Mouse (Mus musculus) c-Kit-positive CD71-positive TER-119-negative erythroid progenitor cells, embryonic 14.5 days (primary cell): ENCODE measurements around the gene Hist1h1b.

Experiments used
- DNase-seq: peaks from one replicate; pipeline ENCODE4 v3.0.0-alpha.2; 2013; ENCODE audit warnings: low read depth

Hist1h1b gene

DNA sequence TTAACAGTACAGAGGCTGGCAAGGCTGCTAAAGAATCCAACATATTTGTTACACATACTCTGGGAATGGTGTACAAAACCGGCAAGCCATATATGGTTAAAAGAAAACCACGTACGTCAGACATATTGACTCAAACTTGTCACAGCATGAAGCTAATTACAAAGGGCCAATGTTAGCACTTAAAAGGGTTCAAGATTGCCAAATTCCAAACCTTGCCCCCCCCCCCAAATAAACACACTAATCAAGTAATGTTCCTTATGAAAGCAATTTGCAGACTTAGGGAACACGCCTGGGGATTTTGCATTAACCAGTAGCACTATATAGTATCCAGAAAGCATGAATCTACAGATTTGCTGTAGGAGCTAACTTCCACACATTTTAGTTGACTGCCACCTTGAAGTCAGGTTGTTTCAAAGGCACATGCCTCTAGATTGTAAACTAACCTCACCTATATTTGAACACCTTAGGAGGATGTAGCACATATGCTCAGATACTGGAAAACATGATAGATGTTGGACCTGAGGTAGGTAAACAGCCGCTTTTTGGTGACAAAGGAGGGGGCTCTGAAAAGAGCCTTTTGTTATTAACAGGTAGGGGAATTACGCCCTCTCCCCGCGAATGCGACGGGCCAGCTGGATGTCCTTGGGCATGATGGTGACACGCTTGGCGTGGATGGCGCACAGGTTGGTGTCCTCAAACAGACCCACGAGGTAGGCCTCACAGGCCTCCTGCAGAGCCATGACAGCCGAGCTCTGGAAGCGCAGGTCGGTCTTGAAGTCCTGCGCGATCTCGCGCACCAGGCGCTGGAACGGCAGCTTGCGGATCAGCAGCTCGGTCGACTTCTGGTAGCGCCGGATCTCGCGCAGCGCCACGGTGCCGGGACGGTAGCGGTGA, 2.2 kb upstream of the Hist1h1b start:
- DNase-seq, result peak; percentile 66

DNA sequence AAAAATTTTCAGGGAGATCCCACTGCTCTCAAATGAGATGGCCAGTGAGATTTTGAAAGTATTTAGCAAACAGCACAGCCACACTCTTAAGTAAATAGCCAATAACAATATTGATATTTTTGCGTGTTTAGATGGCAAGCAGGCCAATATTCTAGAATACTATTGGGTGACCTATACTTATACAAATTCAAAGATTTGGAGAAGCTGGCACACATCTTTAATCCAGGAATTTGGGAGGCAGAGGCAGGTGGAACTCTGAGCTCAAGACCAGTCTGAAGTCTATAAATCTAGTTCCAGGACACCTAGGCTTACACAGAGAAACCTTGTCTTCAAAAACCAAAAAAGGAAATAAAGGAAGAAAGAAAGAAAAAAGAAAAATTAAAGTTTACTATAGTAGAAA, 1.2 kb upstream of the Hist1h1b start:
- DNase-seq, result no peak

DNA sequence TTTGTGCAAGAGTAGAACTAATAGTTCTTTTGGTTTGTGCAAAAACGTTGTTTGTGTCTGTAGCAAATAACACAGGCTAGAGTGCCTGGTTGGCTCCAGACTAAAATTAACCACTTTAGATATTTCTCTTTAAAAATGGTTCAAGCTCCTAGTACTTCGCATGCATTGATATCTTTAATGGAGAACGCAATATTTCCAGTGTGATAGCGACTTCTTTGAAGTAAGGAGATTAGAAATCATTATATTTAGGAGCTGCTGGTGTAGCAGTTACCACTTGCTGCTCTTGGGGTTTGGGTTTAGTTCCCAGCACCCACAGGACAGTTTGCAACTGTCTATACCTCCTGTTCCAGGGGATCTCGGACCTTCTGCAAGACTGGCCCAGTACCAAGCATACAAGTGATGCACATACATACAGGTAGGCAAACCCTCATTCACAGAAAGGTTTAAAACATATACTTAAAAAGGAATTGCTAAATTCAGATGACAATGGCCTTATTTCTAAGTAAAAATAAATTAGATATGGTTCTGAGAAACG, 663 bp upstream of the Hist1h1b start:
- DNase-seq, result no peak

DNA sequence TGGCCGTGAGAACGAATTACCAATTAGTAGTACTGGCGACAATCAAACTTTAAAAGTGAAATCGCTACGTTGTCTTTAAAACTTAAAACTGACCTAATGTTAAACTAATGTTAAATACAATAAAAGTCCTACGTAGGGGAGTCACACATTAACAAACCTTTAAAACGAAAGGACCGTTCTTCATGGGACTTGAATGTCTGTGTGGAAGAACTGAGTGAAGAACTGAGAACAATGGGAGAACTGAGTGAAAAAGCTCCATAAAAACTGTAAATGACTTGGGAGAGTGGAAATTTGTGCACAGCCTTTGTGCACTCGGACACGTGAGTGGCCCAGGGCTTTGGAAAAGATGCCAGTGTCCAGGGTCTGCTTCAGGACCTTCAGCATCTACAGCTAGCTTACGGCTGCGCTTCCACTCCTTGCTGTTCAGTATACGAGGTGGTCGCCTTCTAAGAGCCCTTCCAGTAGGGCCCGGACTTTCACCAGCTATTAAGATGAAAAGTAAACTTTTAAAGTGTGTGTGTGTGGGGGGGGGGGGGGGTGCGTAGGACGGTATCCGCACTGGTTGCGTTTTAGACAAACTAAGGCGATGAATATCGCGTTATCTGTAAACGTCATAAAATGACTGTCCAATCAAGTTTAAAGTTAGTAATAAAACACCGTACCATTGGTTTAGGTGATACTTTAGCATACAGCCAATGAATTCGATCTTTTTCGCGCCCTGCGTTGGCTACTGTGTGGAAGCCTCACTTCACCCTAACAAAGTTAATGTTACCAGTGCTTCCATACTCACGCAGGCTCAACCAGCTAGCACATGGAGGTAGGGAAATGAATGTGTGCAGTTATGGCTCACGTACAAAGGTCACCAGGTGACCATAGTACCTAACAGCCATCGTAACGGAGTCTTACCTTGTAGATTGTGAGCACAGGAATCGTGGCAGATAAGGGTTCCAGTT, 1.3 kb downstream of the Hist1h1b start:
- DNase-seq, result peak; percentile 92

DNA sequence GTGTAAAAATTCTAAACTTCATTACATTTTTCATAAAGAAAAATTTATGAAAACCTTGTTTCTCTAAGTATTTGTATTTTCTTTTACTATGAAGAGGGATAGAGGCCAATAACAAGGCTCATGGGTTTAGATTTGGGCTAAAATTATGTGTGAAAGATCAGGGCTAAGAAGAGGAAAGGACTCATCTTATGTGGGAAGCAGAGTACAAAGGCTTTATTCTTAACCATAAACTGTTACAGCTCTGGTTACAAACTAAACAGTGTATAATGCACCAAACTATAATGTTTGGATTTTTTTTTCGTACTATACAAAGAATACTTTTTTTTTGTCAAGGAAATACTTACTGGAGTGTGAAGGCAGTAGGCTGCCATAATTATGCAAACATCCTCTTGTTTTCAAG, 24.7 kb downstream of the Hist1h1b start:
- no peak for DNase-seq

DNA sequence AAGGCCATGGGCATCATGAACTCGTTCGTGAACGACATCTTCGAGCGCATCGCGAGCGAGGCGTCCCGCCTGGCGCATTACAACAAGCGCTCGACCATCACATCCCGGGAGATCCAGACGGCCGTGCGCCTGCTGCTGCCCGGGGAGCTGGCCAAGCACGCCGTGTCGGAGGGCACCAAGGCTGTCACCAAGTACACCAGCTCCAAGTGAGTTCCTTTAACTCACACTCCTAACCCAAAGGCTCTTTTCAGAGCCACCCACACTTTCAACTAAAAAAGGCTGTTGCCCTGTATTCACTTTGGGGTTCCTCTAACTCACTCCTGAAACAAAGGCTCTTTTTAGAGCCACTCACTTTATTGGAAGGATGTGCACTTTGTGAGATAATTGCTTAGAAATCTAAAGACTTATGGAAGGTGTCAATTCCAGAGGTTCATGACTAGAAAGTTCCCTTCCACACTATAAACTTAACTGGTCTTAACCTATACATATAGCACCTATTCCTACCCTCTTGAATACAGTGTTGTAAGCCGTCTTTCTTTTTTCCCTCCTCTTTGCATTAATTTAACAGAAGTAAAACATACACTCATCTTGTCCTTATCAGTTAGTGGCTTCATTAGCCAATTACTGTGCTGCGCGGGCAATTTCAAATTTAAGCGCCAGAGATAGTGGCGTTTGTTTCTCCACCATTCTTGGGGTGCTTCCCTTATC, 26.0 kb downstream of the Hist1h1b start:
- peak; percentile 86 for DNase-seq

DNA sequence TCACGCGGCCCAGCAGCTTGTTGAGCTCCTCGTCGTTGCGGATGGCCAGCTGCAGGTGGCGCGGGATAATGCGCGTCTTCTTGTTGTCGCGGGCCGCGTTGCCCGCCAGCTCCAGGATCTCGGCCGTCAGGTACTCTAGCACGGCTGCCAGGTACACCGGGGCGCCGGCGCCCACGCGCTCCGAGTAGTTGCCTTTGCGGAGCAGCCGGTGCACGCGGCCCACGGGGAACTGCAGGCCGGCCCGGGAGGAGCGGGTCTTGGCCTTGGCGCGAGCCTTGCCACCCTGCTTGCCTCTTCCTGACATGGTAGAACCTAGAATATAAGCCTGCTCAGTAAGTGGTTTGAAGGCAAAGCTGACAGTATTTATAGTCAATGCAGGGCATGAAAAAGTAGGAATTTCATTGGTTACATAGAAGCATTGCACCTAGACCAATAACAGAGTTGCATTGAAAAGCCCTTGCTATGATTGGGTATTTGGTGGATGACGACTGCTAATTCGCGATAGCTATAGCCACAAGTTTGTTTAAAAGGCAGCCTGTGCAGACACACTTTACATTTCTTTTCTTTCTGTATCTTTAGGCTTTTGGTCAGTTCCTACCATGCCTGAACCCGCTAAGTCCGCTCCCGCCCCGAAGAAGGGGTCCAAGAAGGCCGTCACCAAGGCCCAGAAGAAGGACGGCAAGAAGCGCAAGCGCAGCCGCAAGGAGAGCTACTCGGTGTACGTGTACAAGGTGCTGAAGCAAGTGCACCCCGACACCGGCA, 26.7 kb downstream of the Hist1h1b start, which contains the start of the genes Hist1h2ak and Hist1h2bn:
Gene Hist1h2ak, minus strand, starts transcription at position 304 of the 762 bp plus-strand sequence.
Gene Hist1h2bn, plus strand, starts transcription at position 600 of the 762 bp plus-strand sequence.
- DNase-seq, result peak; percentile 96

DNA sequence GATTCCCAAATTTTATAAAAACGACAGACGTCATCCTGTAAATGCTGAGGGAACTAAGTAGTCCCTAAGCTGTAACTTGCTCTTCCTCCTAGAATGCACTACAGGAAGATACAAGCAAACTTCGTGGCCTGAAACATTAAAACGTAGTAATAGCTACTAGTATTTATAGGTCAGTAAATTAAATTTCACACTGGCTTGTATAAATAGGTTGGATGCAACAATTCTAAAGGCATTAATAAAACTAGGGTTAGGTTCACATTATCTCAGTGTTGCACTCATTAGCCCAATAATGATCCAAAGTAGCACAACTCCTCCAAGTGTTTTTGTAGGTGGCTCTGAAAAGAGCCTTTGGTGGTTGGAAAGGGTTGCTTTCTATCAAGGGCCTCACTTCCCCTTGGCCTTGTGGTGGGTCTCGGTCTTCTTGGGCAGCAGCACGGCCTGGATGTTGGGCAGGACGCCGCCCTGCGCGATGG, 27.3 kb downstream of the Hist1h1b start:
- peak; percentile 54 for DNase-seq

DNA sequence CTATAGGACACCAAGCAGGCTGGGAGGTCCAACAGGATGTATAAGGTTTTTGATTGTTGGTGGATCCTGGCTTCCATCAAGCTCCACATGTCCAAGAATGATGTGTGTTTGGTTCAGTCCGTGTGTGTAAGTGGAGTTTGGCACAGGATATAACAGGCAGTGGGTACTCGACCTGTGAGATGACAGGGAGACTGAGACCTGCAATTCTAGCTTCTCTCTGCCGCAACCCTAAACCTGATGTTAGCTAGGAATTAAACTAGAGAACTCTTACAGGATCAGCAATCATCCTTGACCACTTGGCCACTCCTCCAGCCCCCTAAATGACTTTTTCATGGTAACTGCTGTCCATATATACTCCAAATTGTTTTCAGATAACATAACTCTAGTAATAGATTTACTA, 28.1 kb downstream of the Hist1h1b start:
- DNase-seq, result no peak

DNA sequence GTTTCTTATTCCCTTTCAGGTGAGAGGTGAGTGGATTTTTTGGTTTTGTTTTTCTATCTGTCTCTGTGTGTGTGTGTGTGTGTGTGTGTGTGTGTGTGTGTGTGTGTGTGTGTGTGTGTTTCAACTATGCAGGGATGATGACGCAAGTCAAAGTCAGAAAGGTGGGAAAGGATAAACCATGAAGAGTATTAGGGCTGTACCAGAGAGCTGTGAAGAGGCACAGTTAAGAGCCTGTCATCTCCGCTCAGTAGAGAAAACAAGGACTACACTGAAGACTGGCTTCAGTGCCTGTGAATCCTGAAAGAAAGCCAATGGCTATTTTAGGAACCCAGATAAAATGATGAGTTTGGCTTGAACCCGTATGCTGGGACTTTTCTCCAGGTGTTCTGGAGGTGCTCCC, 28.6 kb downstream of the Hist1h1b start:
- DNase-seq, result no peak

DNA sequence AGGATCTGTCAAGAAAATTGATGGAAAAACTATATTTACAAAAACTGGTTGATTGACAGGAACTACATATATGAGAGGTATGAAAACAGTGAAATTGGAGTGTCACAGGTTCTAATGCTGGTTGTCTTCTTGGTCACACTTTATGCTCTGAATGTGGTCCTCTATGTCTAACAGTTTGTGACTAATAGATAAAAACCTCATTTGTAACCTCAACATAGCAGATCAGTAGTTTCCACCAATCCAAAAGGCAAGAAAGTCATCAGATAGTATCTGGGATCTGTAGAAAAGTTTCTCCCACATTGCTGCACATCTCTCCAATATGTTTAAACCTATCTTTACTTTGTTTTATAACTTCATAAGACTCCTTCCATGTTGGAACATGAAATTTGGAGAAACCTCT, 29.0 kb downstream of the Hist1h1b start:
- no peak for DNase-seq

DNA sequence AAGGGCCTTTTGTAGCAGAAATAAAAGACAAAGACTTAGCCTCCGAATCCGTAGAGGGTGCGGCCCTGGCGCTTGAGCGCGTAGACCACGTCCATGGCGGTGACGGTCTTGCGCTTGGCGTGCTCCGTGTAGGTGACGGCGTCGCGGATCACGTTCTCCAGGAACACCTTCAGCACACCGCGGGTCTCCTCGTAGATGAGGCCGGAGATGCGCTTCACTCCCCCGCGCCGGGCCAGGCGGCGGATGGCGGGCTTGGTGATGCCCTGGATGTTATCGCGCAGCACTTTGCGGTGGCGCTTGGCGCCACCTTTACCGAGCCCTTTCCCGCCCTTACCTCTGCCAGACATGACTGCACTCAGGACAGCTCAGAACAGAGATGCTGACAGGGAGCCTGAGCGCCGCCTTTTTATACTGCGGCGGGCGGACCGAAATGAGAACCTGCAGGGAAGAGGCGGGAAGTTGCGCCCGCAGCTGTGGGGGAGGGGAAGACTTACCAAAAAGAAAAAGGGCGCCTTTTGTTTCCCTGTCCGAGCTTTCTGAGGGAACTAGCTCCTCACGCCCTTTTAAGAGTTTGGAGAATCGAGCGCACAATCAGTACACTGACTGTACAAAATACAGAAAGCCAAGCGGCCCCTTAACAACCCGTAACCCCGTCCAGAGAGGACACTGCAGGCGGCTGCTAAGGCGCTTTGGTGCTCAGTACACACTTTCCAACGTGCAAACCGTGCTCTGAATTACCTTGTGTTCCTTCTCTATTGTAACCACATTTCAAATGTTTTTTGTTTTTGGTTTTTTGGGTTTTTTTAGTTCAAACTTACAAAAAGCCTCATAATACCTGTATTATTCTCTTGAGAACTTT, 30.0 kb downstream of the Hist1h1b start, which contains the start of gene Hist1h4k:
Gene Hist1h4k, minus strand, starts transcription at position 347 of the 859 bp plus-strand sequence.
- peak; percentile 84 for DNase-seq

DNA sequence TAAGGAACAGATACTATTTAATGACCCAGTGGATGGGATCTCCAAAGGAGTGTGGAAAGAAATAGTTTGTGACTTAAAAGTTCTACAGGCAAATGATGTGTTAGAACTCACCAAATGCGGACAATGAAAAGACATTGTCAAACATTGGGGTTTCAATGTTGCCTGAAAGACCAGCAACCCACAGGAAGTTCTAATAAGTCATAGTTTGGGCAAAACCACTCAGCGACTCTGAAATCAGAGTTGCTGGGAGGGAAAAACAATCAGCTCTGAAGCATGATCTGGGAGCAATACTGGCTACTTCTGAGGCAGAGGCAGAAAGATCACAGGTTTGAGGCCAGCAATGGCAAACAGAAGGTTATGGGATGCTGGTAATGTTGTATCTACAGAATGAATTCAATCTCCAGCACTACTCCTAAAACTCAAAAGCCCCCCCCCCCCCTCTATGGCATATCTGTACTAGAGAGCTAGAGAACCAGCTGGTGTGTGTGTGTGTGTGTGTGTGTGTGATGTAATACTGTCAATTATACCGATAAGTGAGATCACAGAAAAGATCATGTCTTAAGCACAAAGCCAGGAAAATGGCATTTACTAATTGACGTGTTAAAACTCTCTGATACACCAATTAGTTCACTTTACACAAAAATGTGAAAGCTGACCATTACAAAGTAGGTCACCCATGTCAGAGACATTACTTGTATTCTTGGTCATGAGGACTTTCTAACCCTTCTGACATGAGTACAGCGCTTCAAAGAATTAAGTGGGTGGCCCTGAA, 30.9 kb downstream of the Hist1h1b start:
- DNase-seq, result peak; percentile 55

DNA sequence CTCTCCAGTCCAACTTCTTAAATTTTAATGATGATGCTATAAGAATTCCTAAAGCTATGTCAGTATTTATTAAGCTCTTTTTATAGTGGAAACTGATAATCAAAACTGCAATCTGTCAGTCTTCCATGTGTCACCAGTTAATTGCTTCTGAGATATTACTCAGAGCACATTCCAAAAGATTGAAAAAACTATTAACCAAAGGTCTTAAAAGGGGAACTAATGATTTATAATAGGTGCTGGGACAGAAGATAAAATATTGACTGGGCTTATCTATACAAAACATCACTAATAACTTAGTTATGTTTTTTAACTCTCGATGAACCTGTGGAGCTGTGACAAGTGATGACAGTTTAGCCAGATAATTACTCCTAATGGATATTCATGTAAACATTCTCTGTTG, 35.4 kb downstream of the Hist1h1b start:
- no peak for DNase-seq

DNA sequence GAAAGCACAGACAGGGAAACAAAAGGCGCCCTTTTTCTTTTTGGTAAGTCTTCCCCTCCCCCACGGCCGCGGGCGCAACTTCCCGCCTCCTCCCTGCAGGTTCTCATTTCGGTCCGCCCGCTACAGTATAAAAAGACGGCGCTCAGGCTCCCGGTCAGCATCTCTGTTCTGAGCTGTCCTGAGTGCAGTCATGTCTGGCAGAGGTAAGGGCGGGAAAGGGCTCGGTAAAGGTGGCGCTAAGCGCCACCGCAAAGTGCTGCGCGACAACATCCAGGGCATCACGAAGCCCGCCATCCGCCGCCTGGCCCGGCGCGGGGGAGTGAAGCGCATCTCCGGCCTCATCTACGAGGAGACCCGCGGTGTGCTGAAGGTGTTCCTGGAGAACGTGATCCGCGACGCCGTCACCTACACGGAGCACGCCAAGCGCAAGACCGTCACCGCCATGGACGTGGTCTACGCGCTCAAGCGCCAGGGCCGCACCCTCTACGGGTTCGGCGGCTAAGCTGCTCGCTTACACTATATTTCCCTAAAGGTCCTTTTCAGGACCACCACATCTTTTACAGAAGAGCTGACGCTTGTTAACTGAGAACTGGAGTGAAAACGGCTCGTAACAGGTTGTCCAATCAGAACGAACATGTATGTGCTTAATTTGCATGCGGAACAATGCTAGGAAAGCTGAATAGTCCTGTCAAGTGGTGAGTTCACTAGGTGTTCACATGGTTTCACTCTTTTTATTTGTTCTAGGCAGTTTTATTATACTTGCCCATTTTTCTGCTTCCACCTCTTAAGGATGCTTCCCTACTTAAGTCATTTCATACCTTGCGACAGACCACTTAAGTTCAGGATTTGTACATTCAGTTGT, 45.3 kb downstream of the Hist1h1b start, which contains the start of gene Hist1h4j:
Gene Hist1h4j, plus strand, starts transcription at position 159 of the 862 bp plus-strand sequence.
- DNase-seq, result peak; percentile 80

DNA sequence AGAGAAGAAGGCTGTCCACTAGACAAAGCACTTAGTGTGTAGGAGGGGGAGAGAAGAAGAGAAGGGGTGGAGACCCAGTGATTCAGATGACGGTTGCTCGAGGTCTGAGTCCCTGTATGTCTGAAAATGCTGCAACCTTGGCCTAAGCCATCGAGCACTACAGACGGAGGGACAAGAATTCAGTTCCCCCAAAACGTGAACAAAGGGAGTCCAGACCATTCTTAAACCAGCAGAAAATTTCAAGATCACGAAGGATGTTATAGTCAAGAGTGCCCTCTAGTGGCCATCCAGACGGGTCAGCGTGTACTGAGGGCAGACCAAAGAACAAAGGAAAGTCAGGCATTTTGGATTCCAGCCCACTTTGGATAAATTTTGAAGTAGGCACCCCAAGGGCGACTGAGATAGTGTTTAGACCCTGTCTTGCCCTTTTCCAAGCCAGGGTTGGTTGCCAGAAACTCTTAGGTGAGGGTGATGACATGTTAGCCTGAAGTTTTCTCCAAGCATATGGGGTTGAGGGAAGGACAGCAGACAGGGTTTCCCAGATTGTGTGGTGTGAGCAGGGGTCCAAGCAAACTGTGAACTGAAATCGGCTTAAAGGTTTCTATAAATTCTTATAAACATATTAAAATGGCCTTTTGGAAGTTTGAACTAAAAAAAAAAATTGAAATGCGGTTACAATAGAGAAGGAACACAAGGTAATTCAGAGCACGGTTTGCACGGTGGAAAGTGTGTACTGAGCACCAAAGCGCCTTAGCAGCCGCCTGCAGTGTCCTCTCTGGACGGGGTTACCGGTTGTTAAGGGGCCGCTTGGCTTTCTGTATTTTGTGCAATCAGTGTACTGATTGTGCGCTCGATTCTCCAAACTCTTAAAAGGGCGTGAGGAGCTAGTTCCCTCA, 46.2 kb downstream of the Hist1h1b start:
- peak; percentile 85 for DNase-seq

DNA sequence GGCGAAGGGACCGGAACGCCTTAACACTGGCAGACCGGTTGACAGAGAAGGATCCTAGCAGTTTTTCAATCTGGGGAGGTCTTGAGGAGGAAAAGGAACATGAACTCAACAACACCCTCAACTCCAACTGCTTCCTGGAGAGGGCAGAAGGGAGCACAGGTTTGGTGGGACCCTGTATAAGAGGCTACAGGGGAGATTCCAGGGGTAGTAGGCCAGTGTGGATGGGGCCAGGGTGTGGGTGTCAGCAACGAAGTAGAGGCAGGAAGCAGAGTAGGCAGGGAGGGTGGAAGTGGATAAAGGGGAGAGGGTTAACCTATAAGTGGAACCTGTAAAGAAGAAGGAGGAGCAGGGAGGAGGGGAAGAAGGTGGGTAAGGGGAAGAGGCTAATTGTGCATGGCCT, 47.0 kb downstream of the Hist1h1b start:
- no peak for DNase-seq
